Mouse (Mus musculus) adrenal gland, postnatal 4 days (tissue): ENCODE measurements around the gene Stpg3. TPM values are rescaled to one million over a fixed set of nuclear protein-coding genes. Genes with fewer than 3 reads are reported as not detected.

ENCODE experiments used
- DNase-seq, 2 experiments: peaks; one replicate each; pipeline ENCODE4 v3.0.0; 2021 to 2022; ENCODE audit warnings: low spot score in 2 of 2, mixed read lengths in 2 of 2
- total RNA-seq, 2 experiments: library from RNA; stranded (reverse); gene quantifications; 2 replicates each; pipeline ENCODE4 v1.2.3; 2021

Gene Stpg3
- total RNA-seq, 2 experiments from 2014 or later: not detected

DNA sequence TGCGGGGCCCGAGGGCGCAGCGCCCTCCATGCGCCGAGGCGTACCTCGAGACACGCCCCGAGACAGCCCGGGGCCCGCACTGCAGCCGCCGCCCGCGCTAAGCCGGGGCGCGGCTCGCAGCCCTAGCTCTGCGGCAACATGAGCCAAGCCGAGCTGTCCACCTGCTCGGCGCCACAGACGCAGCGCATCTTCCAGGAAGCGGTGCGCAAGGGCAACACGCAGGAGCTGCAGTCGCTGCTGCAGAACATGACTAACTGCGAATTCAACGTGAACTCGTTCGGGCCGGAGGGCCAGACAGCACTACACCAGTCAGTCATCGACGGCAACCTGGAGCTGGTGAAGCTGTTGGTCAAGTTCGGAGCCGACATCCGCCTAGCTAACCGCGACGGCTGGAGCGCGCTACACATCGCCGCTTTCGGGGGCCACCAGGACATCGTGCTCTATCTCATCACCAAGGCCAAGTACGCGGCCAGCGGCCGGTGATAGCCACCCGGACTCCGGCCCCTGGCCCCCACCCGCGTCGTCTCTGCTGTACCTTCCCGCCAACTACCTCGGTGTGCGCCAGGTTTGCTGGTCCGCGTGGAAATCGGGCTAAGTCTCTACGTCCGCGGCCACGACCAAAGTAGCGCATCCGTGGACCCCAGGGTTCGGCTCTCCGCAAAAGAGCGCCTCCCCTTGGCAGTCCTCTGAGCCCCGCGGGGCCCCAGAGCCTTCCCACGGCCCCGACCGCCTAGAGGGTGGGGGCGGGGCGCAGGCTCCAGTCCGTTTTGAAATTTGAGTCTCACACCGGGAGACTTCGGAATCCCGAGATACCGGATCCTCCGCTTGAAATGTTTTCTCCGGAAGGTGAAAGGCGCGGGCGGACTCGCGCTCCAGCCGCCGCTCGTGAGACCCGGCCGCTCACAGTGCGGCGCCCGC is 33.2 kb downstream of the Stpg3 start:
- DNase-seq: no peak

DNA sequence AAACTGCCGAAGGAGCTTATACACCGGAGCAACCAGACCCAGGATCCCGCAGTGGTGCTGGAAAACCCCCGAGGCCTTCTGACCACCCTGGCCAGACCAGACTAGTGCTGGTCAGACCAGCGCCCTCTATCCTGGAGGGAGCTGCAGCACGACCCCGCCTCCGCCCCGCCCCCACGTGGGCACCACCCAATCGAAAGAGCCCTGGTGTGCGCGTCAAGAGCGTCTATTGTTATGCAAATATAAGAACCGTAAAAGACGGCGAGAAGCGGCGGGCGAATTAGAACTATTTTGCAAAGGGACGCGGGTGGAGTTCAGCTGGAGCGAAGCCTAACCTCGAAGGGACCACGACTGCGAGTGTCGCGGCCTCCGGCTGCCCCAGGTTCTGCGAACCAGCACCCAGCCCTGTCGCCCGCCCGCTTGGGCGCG is 33.9 kb downstream of the Stpg3 start, which contains the start of gene Nrarp:
Gene Nrarp (plus strand): TSS at position 281 of the 426 bp plus-strand sequence.
- peak; percentile 78 to 82 for DNase-seq

DNA sequence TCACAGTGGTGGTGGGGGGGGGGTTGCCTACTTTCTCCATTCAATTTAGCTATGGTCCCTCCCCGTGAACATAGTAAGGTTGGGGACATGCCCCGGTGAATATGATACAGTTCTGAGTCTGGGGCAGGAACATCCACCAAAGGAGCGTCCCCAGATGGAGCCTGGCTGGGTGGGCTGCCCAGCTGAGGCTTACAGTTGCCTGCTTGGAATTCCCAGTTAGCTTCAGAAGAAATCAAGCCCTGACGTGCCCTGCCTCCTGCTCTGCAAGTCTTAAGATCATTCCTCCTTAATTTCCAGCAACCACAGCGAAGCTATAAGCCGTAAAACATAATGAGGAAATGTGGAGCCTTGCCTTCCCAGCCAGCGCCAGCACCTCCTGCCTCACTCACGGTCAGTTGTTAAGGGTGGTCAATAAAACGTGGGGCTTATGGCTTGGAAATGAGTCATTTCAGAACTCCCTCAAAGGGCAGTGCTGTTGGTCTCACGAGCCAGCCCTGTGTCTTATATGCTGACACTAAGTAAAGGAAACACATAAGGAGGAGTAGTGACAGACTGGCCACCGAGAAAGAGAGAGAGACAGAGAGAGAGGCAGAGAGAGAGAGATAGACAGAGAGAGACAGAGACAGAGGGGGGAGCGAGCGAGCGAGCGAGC is 34.7 kb downstream of the Stpg3 start:
- no peak for DNase-seq

DNA sequence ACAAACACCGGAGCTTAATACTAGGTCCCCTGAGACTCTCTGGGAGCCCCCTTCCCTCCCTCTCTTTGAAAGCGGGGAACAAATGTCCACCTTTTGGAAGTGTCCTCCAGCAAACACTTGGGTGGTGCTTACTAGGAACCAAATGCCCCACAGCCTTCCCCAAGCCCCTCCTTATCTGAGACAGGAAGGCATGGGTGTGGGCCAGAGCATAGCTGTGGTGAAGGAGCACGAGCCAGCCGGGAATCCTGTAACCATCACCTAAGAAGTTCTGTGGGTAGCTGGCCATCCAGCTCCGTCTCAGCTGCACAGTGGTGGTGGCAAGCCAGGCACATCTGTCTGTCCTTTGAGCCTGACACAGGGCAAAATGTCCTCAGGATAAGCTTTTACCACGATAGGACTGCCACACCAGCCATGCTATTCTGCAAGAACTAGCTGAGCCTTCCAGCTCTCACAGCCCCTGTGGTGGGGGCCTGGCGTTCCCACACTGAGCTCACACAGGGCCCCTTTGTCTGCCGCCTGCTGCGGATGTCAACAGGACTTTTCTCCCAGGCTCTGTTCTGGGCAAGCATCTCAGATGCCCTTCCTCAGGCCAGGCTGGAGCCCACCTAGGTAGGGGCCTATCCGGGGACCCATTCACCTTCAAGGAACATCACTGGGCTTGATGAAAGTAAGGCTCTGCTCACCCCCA is 36.0 kb downstream of the Stpg3 start:
- no peak for DNase-seq

DNA sequence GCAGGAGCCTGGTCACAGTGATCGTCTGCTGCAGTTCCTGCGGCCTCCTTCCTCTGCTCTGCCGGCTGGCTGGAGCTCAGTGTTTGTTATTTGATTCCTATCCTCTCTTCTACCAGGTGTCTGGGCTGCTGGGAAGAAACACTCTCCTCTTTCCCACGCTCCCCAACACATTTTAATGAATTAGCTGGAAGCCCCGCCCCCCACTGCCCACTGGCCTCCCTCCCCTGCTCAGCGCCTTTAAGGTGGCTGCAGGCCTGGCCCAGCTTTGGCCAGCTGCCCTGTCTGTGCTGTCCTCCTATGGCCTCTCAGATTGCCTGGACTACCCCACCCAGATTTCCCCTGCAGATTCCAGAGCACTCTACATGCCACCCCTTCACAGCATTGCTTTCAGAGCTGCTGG is 36.8 kb downstream of the Stpg3 start:
- no peak for DNase-seq

DNA sequence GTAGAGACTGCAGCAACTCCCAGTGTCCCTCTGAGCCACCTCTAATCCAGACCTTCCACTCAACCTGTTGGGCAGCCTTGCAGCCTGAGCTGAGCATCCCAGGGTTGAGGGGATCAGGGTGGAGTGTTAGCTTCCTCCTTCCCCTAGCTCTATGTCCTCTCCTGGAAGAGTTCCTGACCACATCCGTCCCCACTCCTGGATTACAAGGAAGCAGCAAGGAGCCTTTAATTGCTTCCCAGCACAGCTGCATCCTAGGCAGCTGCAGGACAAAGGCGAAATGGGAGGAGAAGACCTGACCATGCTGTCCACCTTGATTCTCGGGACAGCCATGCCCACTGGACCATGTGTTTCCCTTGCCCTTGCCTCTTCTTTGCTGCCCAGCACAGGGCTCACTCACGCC is 37.4 kb downstream of the Stpg3 start:
- no peak for DNase-seq

DNA sequence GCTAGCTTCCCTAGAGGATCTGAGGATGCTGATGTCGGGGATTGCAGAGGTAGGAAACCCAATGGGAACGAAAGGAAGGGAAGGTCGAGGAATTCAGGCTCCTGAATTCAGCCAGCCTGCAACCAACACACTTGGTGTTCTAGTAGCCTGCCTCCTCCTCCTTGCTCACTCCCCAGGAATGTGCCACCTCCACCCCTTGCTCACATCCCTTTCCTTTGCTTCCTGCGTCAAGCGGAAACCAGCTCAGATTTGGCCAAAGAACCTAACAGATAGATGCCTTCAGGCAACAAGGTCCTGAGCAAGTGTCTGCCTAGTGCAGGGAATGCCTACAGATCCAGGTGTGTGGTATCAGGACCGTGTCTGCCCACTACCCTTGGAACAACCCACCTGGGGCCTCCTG is 37.9 kb downstream of the Stpg3 start:
- no peak for DNase-seq

DNA sequence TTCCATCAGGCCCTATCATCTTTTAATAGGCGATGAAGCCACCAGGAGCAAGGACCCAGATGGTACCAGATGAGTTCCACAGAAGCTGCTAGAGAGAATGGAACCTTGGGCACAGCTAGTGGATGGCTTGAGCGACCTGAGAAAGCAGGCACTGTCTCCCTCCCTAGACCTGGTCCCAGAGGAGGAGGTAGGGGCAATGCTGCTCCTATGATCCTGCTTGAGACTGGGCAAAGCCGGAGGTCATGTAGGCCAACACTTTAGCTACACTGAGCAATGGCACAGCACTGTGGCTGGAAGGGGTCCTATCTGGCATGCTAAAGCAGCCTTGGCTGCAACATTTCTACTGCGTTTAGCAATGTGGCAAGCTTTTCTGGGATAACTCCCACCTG is 38.8 kb downstream of the Stpg3 start:
- DNase-seq: no peak

DNA sequence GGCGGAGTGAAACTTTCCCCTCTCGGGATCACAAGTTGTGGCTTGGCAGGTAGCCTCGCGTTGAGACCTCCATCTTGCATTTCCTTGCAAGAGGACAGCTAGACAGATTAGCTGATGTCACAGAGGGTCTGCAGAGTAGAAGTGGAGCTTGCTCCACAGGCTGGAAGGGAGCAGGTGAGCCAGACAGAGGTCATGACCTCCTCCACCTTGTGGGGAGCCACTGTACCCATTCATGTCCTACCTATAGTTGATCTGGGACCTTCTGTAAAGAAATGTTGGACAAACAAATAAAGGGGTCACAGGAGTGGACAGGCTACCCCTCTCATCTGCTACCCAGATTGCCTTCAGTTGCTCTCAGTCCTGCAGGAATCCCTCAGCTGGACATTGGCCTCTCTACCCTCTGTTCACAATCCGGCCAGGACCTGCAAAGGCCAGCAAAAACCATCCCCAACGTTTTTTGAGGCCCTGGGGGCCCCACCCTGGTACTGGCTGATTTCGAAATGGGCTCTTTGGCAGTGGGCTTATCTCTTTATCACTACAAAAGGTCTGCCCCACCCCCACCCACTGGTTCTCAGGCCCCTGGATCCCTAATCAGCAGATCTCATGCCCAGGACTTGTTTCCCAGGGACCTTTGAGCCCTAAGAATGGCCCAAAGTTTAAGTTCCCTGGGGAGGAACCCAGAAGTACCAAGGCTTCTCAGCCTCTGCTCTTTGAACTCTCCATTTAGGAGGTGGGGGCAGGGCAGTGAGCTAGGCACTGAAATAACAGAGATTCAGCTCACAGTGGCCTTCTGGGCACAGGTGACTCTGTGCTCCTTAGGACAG is 39.4 kb downstream of the Stpg3 start:
- no peak for DNase-seq

DNA sequence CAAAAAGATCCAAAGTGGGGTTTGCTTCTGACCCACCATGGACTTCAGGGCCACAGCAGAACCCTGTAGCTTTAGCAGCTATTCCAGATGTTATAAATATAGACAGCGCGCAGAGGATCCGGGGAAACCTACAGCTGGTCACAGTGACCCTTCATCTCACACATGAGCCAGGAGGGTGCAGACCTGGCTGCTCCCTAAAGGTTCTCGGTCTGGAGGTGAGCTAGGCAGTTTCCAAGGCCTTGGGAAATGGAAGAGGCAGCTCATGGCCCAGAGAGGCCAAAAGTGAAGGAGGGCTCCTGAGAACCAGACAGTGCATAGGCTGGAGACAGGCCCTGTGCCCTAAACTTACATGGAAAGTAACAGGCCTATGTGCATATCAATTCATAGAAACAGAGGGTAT is 40.6 kb downstream of the Stpg3 start:
- no peak for DNase-seq

DNA sequence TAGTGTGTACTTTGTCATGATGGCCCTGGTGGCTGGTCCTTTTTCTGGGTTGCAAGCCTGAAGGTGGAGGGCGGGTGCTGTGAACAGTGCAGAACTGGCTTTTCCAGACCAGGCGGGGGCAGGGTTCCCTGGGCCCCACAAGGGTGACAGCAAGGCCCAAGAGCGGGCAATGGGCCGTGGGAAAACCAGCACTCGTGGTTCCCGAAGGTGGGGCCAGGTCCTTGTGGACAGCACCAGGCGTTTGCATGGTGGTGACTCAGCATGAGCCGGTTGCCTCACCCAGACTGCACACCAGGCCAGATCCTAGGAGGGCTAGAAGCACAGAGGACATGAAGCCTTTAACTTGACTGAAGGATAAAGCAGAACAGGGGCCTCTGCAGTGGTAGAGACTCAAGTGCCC is 41.8 kb downstream of the Stpg3 start:
- no peak for DNase-seq

DNA sequence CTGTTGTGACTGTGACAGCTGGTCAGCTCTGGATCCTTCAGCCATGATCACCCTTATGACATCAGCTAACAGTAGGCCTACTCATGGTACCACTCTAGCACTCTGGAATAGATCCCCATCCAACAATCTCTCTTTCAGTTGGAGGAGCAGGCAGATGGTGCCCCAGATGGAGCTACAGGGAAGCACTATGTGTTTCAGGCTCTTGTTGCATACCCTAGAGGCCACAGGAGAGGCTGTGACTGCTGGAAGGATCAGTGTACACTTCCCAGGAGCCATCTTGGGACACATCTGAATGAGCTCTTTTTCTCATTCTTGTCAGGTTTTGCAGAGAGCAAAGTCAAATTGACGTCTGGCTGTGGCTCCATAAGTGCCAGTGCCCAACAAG is 42.7 kb downstream of the Stpg3 start:
- no peak for DNase-seq

DNA sequence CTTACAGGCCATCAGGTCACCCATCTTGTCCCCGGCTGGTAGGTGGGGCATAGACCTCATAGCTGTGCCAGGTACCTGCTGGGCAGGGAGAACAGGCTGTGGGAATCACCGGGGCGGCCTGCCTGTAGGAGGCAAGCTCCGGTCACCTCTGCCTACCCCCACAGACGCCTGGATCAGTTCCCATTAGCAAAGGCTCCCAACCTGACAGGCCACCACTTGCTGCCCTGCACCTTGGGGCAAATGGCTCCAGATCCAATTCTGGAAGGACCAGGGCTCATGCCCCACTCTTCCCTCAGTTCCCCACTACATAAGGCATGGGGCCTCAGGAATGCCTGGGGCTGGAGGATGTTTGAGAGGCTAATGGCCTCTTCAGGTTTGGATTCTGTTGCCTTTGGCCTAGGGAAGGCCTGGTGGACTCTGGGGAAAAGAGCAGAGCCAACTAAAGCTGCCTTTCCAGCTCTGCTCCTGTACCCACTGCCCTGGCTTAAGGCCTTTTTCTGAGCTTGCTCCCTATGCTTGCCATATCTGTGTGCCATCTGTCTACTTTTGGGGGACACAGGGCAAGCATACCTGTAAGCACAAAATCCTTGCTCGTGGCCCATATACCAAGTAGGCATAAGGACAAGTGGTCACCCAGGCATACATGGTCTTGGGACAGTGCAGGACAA is 43.2 kb downstream of the Stpg3 start:
- DNase-seq: no peak

DNA sequence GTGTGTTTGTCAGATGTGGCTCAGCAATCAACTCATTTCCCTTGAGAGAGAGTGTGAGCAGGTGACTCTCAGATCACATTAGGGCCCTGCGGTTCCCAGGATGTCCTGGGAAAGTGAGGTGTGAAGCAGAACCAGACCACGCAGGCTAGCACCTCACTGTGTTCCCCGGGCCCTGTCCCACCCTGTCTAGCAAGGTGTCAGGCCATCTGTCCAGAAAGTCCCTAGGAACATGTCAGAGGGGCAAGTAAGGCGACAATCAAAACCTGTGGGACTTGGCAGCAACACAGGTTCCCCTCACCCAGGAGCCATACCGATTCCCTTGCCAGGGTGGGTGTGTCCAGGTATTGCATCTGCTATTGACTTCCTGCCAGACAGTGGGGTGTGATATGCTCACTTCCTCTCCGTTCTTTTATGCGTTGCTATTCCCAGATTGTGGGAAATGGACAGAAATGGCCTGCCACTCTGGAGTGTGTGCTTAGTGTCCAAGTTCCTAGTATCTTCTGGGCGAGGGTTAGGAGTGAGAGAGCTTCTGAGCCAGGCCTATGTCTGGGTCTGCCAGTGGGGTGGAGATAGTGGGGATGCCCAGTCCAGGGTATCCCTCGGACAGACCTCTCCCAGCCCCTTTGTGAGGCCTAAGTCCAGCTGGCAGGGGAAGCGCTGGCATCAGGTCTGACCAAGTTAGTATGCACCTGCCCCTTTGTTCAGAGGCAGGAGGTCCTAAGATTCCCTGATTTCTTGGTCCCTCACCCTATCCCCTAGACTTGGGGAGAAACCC is 43.9 kb downstream of the Stpg3 start:
- DNase-seq: no peak

DNA sequence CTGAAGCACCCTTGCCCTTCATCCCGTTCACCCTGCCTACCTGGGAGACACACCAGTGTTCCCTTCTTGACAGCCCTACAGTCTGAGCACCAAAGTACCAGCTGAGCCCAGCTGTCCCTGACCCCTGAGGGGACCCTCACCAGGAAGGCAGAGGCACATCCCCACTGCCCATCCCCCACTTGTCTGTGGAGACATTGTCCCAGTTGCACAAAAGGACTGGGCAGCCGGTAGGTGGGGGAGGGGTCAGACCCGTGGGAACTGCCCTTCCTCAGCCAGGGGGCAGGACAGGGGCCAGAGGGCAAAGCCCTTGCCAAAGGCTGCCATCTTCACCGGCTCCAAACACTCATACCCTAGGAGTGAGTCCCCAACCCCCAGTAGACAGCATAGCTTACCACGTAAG is 44.7 kb downstream of the Stpg3 start:
- no peak for DNase-seq

DNA sequence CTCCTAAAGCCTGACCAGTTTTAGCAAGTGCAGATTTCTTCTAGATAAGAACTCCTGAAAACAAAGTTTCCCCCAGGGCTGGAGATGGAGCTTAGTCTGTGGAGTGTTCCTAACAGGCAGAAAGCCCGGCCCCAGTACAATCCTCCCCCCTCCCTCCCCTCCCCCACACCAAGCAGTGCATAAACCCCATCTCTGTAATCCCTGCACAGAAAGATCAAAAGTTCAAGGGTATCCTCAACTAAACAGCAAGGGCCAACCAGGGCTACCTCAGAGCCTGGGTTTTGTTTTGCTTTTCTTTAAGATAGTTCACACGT is 45.8 kb downstream of the Stpg3 start:
- DNase-seq: no peak

DNA sequence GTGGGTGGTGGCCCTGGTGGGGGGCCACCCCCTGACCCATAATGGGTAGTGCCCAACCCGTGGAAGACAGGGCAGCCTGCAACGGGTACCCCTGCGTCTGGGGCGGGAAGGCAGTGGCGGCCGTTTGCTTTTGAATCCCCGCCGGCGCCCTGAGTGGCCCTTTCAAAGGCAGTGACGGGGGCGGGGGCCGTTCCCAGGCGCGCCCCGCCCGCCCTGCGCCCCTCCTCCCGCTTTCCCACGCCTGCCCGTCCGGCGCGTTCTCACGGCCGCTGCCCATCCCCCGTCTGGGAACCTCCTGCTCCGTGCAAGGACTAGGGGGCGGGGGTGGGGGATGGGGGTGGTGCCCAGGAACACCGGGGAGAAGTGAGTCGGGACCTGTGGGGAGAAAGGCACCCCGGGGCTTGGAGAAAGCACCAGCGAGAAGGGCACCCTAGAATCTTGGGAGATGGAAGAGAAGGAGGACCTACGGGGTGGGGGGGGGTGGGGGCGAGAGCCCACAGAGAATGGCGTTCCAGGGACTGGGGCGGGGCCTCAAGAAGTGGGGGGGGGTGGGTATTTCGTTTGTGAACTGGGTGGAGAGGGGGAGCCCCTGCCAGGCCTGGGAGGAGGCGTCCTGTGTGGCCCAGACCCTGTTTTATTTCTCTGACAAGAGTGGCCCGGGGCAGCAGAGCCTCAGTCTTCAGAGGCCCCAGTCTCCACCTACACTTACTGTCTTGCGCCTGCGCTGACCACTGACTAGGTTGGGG is 46.3 kb downstream of the Stpg3 start:
- peak in 1 of 2 experiments; percentile 48 for DNase-seq

DNA sequence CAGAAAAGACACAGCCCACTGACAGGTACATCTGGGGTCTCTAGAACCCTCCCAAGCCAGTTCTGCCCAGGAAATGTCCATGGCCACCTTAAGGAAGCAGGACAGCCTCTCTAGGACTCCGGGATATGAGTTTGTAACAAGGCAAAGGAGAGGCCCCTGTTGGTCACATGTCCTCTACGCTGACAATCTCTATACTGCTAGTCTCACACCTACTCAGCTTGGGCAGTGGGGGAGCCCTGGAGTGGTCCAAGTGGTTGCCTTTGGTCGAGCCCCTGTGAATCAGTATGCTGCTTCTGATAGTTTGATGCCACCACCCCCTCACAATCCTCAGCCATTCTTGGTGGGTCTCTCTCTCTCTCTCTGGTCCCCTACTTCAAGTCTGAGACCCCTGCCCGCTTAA is 47.0 kb downstream of the Stpg3 start:
- DNase-seq: no peak
